Mouse (Mus musculus): ENCODE measurements at regions not wholly inside any gene's neighbourhood (a gene's known extent, or its start where the extent isn't known, plus 50 kb on each side); places are given as distances from the start of the nearest gene placed in this dataset.

DNA sequence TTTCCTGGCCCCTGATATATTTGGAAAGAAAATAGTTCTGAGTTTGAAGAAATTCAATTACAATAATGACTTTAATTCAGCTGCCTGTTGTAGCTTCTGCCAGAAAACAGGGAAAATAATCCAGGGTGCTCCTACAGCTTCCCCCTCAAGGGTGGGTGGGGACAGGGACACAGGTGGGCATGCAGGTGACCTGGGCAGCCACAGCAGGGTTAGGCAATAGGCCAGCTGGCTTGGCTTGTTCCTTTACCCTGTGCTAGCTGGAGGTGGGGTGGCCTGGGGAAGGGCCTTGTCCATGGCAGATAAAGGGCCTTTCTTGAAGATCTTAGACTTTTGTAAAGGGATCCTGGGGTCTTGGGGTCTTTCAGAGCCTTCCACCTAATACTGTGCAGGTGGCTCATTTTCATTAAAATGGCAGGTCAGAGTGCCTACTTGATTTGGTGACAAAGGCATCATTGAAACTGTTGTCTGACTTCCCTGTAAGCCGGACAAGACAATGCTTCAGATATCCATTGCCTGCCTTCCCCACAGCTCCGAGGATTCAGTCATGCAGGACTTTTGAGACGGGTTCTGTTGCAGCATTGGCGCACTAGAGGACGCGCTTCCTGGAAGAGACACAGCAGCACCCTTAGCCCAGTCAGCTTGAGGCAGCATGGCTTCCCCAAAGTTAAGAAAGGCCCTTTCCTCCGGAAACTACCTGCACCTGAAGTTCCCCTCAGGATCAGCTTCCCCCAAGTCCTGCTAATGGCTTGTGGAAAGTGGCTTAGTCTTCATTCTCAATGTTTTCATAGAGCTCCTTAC is 164.9 kb upstream of the Kbtbd8 start:
- H3K27me3 ChIP-seq (ENCODE audit: control insufficient read depth, insufficient read depth, low read length): no peaks in the 10 kb centered on the region
- no peaks in the 10 kb centered on the region for H3K4me1 ChIP-seq (replicated peaks; ENCODE audit: control insufficient read depth, insufficient read depth, low read length)
- H3K4me3 ChIP-seq (ENCODE audit: low read depth, low read length): no peak overlapping the region
- no peak overlapping the region for H3K4me2 ChIP-seq (replicated peaks; ENCODE audit: low read depth, low read length)
- no peak overlapping the region for H3K9ac ChIP-seq (ENCODE audit: low read depth, low read length)
- DNase-seq (ENCODE audit: low spot score) (no peak), ATAC-seq (ENCODE audit: low FRiP score) (no peak)
- H3K27ac ChIP-seq (ENCODE audit: low read depth, low read length): no peak overlapping the region
- 58% methylated on average over 7 of the region's 7 CpGs for WGBS
- no peaks in the 10 kb centered on the region for H3K36me3 ChIP-seq (ENCODE audit: control insufficient read depth, insufficient read depth, low read length)
- no peaks in the 10 kb centered on the region for H3K9me3 ChIP-seq (ENCODE audit: control insufficient read depth, low read length)

DNA sequence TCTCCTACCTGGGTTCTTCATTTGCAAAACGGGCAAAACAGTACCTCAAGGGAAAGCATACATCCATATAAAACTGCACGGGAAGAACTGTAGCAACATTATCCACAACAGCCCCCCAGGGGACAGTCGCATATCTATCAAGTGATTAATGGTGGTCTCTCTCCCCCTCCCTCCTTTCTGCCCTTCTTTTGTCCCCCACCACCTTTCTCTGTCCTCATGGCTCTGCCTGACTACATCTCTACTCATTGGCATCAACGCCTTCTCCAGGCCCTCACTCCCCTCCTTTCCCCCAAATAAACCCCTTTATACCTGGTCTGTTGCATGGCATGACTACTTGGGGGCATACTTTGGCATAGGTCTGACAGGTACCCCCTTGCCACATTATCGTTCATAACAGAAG is 166.1 kb upstream of the Kbtbd8 start:
- Histone ChIP-seq H3K9me3 (ENCODE audit: control insufficient read depth, low read length) (no peaks in the 10 kb centered on the region), H3K4me2 (replicated peaks; ENCODE audit: low read depth, low read length) (no peak overlapping the region), H3K27me3 (ENCODE audit: control insufficient read depth, insufficient read depth, low read length) (no peaks in the 10 kb centered on the region), H3K4me1 (replicated peaks; ENCODE audit: control insufficient read depth, insufficient read depth, low read length) (no peaks in the 10 kb centered on the region), H3K36me3 (ENCODE audit: control insufficient read depth, insufficient read depth, low read length) (no peaks in the 10 kb centered on the region), H3K9ac (ENCODE audit: low read depth, low read length) (no peak overlapping the region), H3K27ac (ENCODE audit: low read depth, low read length) (no peak overlapping the region), H3K4me3 (ENCODE audit: low read depth, low read length) (no peak overlapping the region)
- DNase-seq (ENCODE audit: low spot score) (no peak), ATAC-seq (ENCODE audit: low FRiP score) (no peak)
- WGBS: 72% methylated on average over 5 of the region's 5 CpGs

DNA sequence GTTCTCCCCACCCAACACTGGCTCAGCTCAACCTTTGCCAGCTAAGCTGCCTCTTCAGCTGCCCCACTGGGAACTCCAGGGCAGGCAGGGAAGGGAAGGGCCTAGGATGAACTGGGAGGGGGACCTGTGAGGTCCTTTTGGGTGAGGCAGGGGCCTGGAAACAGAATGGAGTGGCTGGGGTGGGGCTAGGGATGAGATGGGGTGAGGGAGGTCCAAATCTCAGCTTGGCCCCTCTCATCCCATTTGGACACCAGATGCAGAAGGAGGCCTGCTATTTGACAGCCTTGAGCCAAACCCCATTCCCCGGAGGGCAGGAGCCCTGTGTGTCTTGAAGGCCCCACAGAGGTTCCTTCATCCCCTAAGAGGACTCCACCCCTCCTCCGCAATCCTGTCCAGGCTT is 166.7 kb upstream of the Kbtbd8 start:
- H3K27ac ChIP-seq (ENCODE audit: low read depth, low read length): no peak overlapping the region
- no peaks in the 10 kb centered on the region for H3K4me1 ChIP-seq (replicated peaks; ENCODE audit: control insufficient read depth, insufficient read depth, low read length)
- no peak overlapping the region for H3K4me2 ChIP-seq (replicated peaks; ENCODE audit: low read depth, low read length)
- ATAC-seq (ENCODE audit: low FRiP score) (no peak), DNase-seq (ENCODE audit: low spot score) (no peak)
- no peak overlapping the region for H3K9ac ChIP-seq (ENCODE audit: low read depth, low read length)
- no peaks in the 10 kb centered on the region for H3K9me3 ChIP-seq (ENCODE audit: control insufficient read depth, low read length)
- no peak overlapping the region for H3K4me3 ChIP-seq (ENCODE audit: low read depth, low read length)
- no peaks in the 10 kb centered on the region for H3K36me3 ChIP-seq (ENCODE audit: control insufficient read depth, insufficient read depth, low read length)
- 81% methylated on average over 2 of the region's 2 CpGs for WGBS
- H3K27me3 ChIP-seq (ENCODE audit: control insufficient read depth, insufficient read depth, low read length): no peaks in the 10 kb centered on the region

DNA sequence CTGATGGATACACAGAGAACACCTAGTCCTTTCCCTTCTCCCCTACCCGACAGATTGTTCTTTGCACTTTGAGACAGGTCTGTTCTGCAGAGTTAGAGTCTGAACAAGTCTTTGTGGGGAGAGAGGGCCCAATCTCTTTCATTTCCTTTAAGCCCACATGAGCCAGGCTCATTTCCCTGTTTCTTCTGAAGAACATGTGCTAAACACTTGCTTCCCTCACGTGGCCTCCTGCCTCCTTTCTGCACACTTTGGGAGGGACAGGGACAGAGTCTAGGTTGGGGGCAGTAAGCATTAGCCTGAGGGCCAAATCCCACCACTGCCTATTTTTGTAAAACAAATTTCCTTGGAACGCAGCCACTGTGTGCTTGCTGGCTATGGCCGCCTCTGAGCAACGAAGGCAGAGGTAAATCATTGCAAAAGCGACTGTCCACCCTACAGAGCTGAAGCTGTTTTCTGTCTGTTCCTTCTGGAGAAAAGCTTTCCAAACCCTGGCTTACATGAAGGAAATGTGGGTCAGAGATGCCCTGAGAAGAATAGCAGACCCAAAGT is 170.6 kb upstream of the Kbtbd8 start:
- H3K9me3 ChIP-seq (ENCODE audit: control insufficient read depth, low read length): no peaks in the 10 kb centered on the region
- H3K4me1 ChIP-seq (replicated peaks; ENCODE audit: control insufficient read depth, insufficient read depth, low read length): no peaks in the 10 kb centered on the region
- no peak overlapping the region for H3K4me3 ChIP-seq (ENCODE audit: low read depth, low read length)
- H3K9ac ChIP-seq (ENCODE audit: low read depth, low read length): no peak overlapping the region
- no peak overlapping the region for H3K4me2 ChIP-seq (replicated peaks; ENCODE audit: low read depth, low read length)
- H3K27ac ChIP-seq (ENCODE audit: low read depth, low read length): no peak overlapping the region
- H3K36me3 ChIP-seq (ENCODE audit: control insufficient read depth, insufficient read depth, low read length): no peaks in the 10 kb centered on the region
- WGBS: 88% methylated on average over 6 of the region's 6 CpGs
- DNase-seq (ENCODE audit: low spot score) (no peak), ATAC-seq (ENCODE audit: low FRiP score) (no peak)
- no peaks in the 10 kb centered on the region for H3K27me3 ChIP-seq (ENCODE audit: control insufficient read depth, insufficient read depth, low read length)

DNA sequence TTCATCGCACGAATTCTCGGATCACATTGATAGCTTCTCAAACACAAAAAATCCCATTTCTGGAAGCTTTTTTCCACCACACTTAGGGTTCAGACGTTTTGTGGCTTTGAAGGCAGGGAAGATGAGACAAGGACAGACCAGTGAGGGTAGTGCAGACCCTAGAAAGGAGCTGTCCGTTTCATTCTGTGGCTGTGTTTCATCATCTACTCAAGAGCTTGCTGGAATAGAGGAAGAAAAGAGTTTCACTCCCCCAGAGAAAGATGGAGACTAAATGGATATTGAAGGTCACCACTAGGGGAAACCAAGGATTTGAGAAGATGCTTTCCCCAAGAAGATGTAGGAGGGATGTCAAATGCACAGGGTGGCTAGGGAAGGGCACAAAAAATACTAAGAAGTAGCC is 171.3 kb upstream of the Kbtbd8 start:
- H3K36me3 ChIP-seq (ENCODE audit: control insufficient read depth, insufficient read depth, low read length): no peaks in the 10 kb centered on the region
- DNase-seq (ENCODE audit: low spot score) (no peak), ATAC-seq (ENCODE audit: low FRiP score) (no peak)
- H3K9ac ChIP-seq (ENCODE audit: low read depth, low read length): no peak overlapping the region
- 82% methylated on average over 5 of the region's 5 CpGs for WGBS
- H3K4me2 ChIP-seq (replicated peaks; ENCODE audit: low read depth, low read length): no peak overlapping the region
- H3K4me1 ChIP-seq (replicated peaks; ENCODE audit: control insufficient read depth, insufficient read depth, low read length): no peaks in the 10 kb centered on the region
- no peaks in the 10 kb centered on the region for H3K27me3 ChIP-seq (ENCODE audit: control insufficient read depth, insufficient read depth, low read length)
- H3K27ac ChIP-seq (ENCODE audit: low read depth, low read length): no peak overlapping the region
- no peak overlapping the region for H3K4me3 ChIP-seq (ENCODE audit: low read depth, low read length)
- H3K9me3 ChIP-seq (ENCODE audit: control insufficient read depth, low read length): no peaks in the 10 kb centered on the region

DNA sequence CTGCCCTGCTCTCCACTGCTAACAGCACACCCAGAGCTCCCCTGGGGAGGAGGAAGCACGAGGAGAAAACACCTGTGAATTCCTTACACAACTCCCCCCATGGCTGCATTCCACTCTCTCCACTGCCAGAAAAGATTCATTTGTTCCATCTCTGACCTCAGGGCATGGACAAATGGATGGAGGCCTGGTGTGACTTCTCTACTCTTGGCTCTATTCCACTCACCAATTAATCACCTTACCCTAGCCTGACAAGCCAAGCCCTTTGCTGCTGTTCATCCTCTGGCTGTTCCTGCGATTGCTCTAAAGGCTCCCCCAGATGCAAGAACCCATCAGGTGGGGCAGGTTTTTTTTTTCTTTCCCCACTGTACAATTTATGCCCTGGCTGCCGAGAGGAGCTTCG is 172.8 kb upstream of the Kbtbd8 start:
- Histone ChIP-seq H3K4me3 (ENCODE audit: low read depth, low read length) (no peak overlapping the region), H3K36me3 (ENCODE audit: control insufficient read depth, insufficient read depth, low read length) (no peaks in the 10 kb centered on the region), H3K4me1 (replicated peaks; ENCODE audit: control insufficient read depth, insufficient read depth, low read length) (no peaks in the 10 kb centered on the region), H3K27ac (ENCODE audit: low read depth, low read length) (no peak overlapping the region), H3K9ac (ENCODE audit: low read depth, low read length) (no peak overlapping the region), H3K27me3 (ENCODE audit: control insufficient read depth, insufficient read depth, low read length) (no peaks in the 10 kb centered on the region), H3K9me3 (ENCODE audit: control insufficient read depth, low read length) (no peaks in the 10 kb centered on the region), H3K4me2 (replicated peaks; ENCODE audit: low read depth, low read length) (no peak overlapping the region)
- 54% methylated on average over 4 of the region's 4 CpGs for WGBS
- DNase-seq (ENCODE audit: low spot score) (no peak), ATAC-seq (ENCODE audit: low FRiP score) (no peak)

DNA sequence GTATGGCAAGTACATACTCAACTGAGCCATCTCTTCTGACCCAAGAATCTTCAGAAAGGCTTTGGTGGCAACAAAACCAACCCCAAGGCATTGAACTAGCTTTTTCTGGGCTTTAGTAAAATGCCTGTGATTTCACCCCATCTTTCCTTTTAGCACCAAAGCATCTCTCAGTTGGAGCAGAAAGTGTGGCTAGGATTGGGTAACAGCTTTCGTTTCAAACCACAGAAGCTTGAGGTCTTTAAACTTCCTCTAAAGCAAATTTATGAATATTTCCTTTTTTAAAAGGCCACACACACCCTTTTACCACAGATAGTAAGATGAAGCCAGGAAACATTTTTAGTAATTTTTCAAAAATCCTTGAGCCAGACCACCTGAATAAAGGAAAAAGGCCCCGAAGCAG is 178.1 kb upstream of the Kbtbd8 start:
- 84% methylated on average over 2 of the region's 2 CpGs for WGBS
- Histone ChIP-seq H3K9me3 (ENCODE audit: control insufficient read depth, low read length) (no peaks in the 10 kb centered on the region), H3K36me3 (ENCODE audit: control insufficient read depth, insufficient read depth, low read length) (no peaks in the 10 kb centered on the region), H3K27ac (ENCODE audit: low read depth, low read length) (no peak overlapping the region), H3K27me3 (ENCODE audit: control insufficient read depth, insufficient read depth, low read length) (no peaks in the 10 kb centered on the region), H3K4me1 (replicated peaks; ENCODE audit: control insufficient read depth, insufficient read depth, low read length) (no peaks in the 10 kb centered on the region), H3K4me2 (replicated peaks; ENCODE audit: low read depth, low read length) (no peak overlapping the region), H3K9ac (ENCODE audit: low read depth, low read length) (no peak overlapping the region), H3K4me3 (ENCODE audit: low read depth, low read length) (no peak overlapping the region)
- ATAC-seq (ENCODE audit: low FRiP score) (no peak), DNase-seq (ENCODE audit: low spot score) (no peak)

DNA sequence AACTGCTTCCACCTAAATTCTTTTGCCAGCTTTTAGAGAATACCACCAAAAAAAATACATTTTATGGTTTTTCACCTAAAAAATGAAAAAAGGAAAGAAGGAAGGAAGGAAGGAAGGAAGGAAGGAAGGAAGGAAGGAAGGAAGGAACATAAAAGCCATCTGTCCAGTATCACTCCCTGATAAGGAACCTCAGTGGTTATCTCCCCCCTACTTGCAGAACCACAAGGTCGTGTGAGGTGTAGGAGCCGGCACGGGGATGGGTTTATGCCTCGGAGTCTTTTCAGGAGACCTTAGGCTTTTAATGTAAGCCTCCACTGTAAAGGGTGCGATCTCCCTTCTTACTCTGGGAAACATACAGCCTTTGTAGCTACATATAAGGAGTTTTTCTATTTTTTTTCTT is 180.8 kb upstream of the Kbtbd8 start:
- DNase-seq (ENCODE audit: low spot score) (no peak), ATAC-seq (ENCODE audit: low FRiP score) (no peak)
- H3K9ac ChIP-seq (ENCODE audit: low read depth, low read length): no peak overlapping the region
- no peaks in the 10 kb centered on the region for H3K4me1 ChIP-seq (replicated peaks; ENCODE audit: control insufficient read depth, insufficient read depth, low read length)
- no peak overlapping the region for H3K4me2 ChIP-seq (replicated peaks; ENCODE audit: low read depth, low read length)
- no peak overlapping the region for H3K27ac ChIP-seq (ENCODE audit: low read depth, low read length)
- 87% methylated on average over 5 of the region's 5 CpGs for WGBS
- no peak overlapping the region for H3K4me3 ChIP-seq (ENCODE audit: low read depth, low read length)
- no peaks in the 10 kb centered on the region for H3K36me3 ChIP-seq (ENCODE audit: control insufficient read depth, insufficient read depth, low read length)
- H3K27me3 ChIP-seq (ENCODE audit: control insufficient read depth, insufficient read depth, low read length): no peaks in the 10 kb centered on the region
- no peaks in the 10 kb centered on the region for H3K9me3 ChIP-seq (ENCODE audit: control insufficient read depth, low read length)

DNA sequence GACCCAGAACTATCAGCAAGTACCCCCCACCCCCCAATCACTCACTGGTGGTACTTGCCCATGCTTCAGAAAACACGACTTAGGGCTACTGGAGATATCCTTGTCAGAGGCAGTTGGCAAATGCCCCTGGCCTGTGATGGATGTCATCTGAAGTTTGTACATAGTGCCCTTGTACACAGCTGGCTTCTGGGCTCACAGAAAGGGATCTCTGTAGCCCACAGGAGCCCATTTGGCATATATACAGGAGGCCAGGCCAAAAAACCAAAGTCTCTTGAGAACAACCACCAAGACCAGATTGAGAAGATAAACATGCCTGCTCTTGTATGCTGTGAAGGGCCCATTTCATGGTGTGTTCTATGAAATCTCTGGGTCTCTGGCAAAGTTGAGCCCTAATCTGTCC is 181.3 kb upstream of the Kbtbd8 start:
- ATAC-seq (ENCODE audit: low FRiP score) (no peak), DNase-seq (ENCODE audit: low spot score) (no peak)
- Histone ChIP-seq H3K4me2 (replicated peaks; ENCODE audit: low read depth, low read length) (no peak overlapping the region), H3K27me3 (ENCODE audit: control insufficient read depth, insufficient read depth, low read length) (no peaks in the 10 kb centered on the region), H3K36me3 (ENCODE audit: control insufficient read depth, insufficient read depth, low read length) (no peaks in the 10 kb centered on the region), H3K9me3 (ENCODE audit: control insufficient read depth, low read length) (no peaks in the 10 kb centered on the region), H3K4me1 (replicated peaks; ENCODE audit: control insufficient read depth, insufficient read depth, low read length) (no peaks in the 10 kb centered on the region), H3K9ac (ENCODE audit: low read depth, low read length) (no peak overlapping the region), H3K27ac (ENCODE audit: low read depth, low read length) (no peak overlapping the region), H3K4me3 (ENCODE audit: low read depth, low read length) (no peak overlapping the region)
- WGBS: 91% methylated on average over 1 of the region's 1 CpGs

Measured in hindbrain, embryonic 11.5 days (tissue).